Mouse (Mus musculus) kidney, postnatal 4 days (tissue): ENCODE measurements around the gene Ubac2.

Experiments
- DNase-seq, 2 experiments: peaks; one replicate each; pipeline ENCODE4 v3.0.0; 2021; ENCODE audit warnings: mixed read lengths in 2 of 2

The Ubac2 gene

DNA sequence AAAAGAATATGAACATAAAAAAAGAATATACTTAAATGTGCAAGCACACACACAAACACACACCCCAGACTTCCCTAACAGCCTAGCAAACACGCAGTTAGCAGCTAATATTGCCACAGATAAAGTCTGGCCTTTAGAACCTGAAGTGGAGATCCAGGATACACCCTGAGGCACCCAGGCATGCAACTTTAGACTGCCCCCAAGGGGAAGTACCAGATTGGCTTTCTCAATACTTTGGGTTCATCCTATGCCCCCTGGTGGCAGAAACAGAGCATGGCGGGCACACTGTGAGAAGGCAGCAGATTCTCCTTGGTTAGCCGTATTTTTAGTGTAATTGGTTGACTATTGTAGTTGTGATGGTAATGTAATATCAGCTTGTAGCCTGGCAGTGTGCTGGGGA, 182.2 kb downstream of the Ubac2 start:
- DNase-seq = peak; percentile 89 to 90

DNA sequence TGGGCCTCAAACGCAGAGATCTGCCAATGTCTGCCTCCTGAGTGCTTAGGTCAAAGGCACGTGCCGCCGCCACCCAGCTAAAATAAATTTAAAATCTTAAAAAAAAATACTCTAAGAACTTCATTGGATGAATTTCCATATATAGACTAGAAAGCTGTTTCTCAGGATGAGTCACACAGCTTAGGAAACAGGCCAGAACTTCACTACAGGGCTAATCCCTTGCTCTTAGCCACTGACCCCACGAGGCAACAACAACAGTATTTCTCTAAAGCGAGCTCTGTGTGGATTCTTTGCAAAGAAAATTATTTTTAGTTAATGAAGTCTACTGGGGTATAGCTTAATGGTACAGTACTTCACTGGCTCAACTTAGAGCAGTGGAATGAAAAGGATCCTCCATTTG, 183.0 kb downstream of the Ubac2 start:
- DNase-seq = no peak

DNA sequence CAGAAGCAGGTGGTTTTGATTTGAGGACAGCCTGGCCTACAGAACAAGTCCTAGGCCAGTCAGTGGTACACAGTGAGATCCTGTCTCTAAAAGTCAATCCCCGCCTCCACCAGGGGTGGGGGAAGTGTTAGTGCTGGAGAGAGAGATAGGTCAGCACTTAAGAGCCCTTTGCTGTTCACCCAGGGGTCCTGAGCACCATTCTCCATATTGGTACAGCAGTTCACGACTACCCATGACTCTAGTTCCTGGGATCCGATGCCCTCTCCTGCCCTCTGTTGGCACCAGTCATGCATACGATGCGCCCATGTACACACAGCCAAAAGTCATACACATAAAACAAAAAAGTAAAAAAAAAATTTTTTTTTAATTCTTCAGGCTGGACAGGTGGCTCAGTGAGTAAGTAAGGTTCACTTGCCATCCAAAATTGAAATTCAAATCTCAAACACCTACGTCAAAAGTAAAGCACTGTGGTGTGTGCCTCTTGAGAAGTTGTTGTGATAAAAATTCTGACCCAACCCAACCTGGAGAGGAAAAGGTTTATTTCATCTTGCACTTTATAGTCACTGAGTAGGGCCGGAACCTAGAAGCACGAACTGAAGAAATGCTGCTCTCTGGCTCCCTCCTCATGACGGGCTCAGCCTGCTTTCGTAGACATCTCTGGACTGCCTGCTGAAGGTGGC, 184.1 kb downstream of the Ubac2 start:
- no peak for DNase-seq

DNA sequence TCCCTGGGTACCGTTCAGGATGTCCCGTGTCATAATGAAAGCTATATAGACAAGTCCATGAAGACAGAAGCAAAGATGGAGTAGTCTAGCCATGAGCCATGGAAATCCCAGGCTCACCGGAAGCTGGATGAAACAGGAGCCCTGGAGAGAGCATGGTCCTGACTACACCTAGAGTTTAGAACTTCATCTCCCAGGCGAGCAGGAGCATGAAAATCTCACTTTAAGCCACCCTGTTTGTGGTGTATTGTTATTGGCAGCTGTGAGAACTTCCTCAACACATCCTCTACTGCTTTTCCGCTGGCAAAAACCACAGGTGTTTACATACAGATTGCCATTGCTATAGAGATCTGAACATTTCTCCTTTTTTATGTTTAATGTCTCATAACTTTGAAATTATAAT, 185.2 kb downstream of the Ubac2 start:
- no peak for DNase-seq

DNA sequence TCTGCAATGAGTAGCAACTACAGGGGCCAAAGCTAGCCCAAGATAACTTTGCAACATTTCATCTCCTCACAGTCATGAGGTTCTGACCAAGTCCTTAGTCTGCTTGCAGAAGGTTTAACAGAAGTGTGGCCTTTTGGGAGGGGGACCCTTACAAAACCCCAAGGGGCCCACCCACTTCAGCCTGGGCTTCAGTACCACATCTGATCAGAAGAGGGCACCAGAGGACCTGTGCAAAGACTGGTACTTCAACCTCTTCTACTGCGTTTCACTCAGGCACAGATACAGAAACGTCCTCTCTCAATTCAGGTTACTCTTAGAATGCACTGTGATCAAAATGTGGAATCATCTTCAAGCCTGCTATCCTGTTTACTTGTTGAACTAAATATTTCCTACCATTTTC, 186.1 kb downstream of the Ubac2 start:
- peak; percentile 85 to 86 for DNase-seq

DNA sequence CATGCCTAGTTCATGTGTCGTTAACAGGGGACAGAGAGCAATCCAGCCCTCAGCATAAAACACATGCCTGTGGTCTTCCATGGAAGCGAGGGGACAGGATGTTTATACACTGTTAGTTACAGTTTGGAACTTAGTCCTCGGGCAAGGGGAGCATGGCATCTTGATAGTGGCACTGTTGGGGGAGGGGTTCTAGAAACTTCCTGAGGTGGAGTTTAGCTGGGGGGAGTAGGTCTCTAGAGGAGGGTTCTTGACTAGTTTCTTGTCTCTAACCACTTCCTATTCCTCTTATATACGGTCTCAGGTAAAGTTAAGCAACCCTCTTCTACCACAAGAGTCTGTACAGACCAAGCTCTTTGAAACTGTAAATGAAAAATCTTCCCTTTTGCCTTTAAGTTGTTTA, 187.8 kb downstream of the Ubac2 start:
- no peak for DNase-seq

DNA sequence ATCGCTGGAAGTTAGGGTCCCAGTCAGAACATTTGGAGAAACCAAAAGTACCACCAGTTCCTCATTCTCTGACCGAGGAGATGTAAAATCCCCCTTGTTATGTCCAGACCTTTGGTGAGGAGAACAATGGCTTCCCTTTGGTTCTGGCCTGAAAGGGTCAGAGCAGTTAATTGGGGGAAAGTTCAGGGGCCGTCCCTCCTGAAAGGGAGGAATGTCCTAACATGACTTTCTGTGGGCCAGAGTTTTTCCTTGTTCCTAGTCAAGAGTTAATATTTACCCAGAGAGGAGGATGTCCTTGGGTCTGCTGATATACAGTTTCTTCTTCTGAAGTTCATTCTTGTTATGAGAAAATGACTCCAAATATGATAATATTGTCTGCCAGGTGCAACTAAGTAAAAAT, 189.6 kb downstream of the Ubac2 start:
- peak in 1 of 2 experiments; percentile 29 for DNase-seq

DNA sequence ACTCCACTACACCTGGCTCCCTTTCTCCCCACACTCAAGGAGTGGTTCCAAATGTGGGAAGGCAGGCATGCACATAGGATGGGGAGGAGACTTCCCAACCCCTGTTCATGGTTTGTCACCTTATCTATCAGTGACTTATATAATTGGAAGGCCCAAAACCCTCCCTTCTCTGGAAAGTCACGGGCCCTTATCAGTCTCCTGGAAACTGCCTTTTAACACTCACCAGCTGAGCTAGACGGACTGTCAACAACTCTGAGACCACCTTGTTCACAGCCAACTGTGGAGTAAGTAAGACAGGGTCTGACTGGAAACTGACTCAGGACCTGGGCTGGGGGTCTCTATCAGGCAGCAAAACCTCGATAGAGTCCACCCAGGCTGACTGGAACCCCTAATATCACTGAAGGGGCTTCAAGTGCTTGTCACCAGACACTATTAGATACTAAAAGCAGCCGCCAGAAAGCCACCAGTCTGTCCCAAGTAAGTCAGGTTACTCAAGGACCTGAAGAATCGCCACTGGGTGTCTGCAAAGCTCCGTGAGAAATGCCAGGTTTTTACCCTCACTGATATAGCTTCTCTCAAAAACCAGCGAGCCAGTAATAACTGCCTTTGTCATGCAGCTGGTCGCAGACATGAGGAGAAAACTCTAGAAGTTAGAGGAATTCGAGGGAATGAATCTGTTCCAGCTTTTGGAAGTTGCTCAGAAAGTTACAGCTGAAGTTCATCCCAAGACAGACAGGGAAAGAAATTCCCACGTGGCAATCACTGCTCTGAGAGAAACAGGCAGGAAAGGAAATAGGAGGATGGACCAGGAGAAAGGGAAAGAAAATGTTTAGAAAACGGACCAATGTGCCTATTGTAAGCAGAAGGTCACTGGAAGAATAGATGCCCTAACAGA, 190.6 kb downstream of the Ubac2 start:
- DNase-seq = peak in 1 of 2 experiments; percentile 24

DNA sequence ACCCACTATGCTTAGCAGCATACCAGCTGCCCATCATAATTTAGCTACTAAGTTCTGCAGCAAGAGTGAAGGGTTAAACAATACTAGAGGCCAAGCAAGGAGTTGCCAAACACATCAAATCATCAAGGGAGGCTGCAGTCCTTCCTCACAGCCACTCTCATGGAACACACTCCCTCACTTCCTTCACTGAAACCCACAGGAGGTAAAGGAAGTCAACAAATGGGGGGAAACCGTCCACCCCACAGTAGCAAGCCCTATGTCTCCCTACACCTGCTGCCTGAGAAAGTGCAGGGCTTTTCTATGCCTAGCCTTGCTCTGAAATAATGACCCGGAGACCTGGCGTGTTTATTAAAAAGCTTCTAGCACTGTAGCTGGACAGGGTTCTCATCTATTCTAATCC, 191.5 kb downstream of the Ubac2 start:
- DNase-seq = no peak
